Mouse (Mus musculus): ENCODE results near the gene Rbp2.

DNA sequence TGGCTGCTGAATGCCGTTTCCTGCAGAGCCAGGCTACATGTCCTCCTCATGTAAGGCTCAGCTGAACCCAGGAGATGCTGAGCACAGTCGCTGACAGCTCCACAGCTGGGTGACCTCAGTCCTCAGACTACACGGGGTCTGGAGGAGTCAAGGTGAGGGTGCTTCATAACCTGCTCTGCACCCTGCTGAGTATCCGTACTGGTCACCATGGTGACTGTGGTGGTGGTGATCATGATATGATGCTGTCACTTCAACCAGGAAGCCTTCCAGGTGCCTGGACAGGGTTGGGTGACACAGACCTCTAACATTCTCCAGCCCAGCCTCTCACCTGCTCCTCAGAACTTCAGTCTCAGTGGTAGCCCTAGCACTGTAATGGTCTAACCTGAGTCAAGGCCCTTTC lies 48.1 kb upstream of the Rbp2 start:
- TF ChIP-seq POLR2A (IDR thresholded peaks at IDR 0.05; ENCODE audit: extremely low read depth, insufficient read depth, low read length) (no peak), CTCF (IDR thresholded peaks at IDR 0.05; ENCODE audit: extremely low read depth, insufficient read depth, low read length) (no peak)

All from cortical plate, adult 2 months (tissue).